Mouse (Mus musculus) erythroblast, embryonic 14.5 days (primary cell): ENCODE data around the gene Tnni1.

Source experiments
- GATA1 ChIP-seq: IDR thresholded peaks from 2 replicates; pipeline ENCODE4 v1.6.1; 2012; ENCODE audit warnings: low read length, inconsistent platforms, mixed read lengths
- TAL1 ChIP-seq: IDR thresholded peaks from 3 replicates; pipeline ENCODE4 v1.6.1; 2012; ENCODE audit warnings: low read length, inconsistent platforms, mixed read lengths

GRCm38 (mm10) chr1:135776596-135776995, 2.6 kb upstream of the Tnni1 start:
- no peak for TF ChIP-seq GATA1
- TF ChIP-seq TAL1: no peak
